Mouse (Mus musculus) layer of hippocampus, postnatal 25 days (tissue): ENCODE results near the gene Fam89b. TPM values are rescaled to one million over a fixed set of nuclear protein-coding genes. Genes with fewer than 3 reads are reported as not detected.

Experiments
- DNase-seq, 2 experiments: peaks; one replicate each; pipeline ENCODE4 v3.0.0; 2022; ENCODE audit warnings: mixed read lengths in 2 of 2, low spot score in 1 of 2; ENCODE audit errors: extremely low spot score in 1 of 2
- total RNA-seq, 2 experiments: library from RNA; stranded (reverse); gene quantifications; 2 replicates each; pipeline ENCODE4 v1.2.3; 2021

Fam89b gene
- total RNA-seq = 10 to 100 TPM; 29.3 to 32.9 TPM

- DNase-seq = peak; percentile 66 to 78
Observed at GRCm38 (mm10) chr19:5729444-5729815, at the start of gene Fam89b. Gene Fam89b (minus strand): TSS chr19:5729653.

- no peak for DNase-seq
Observed at GRCm38 (mm10) chr19:5778312-5778711, 48.9 kb upstream of the Fam89b start.

GRCm38 (mm10) chr19:5777387-5778032 lies 48.1 kb upstream of the Fam89b start:
- DNase-seq = no peak

GRCm38 (mm10) chr19:5770925-5771860 lies 41.7 kb upstream of the Fam89b start, which contains the start of gene Scyl1:
Gene Scyl1 (minus strand): TSS chr19:5771419.
- peak; percentile 81 to 90 for DNase-seq

- DNase-seq = no peak
Observed at GRCm38 (mm10) chr19:5770311-5770710, 40.9 kb upstream of the Fam89b start.

- DNase-seq = no peak
Observed at GRCm38 (mm10) chr19:5767271-5767670, 37.8 kb upstream of the Fam89b start.

- DNase-seq = no peak
Observed at GRCm38 (mm10) chr19:5763163-5763562, 33.7 kb upstream of the Fam89b start.

- no peak for DNase-seq
Observed at GRCm38 (mm10) chr19:5758878-5759403, 29.5 kb upstream of the Fam89b start.

- DNase-seq = no peak
Observed at GRCm38 (mm10) chr19:5756991-5757636, 27.7 kb upstream of the Fam89b start.

GRCm38 (mm10) chr19:5756321-5756985 lies 27.0 kb upstream of the Fam89b start:
- peak; percentile 38 to 45 for DNase-seq

GRCm38 (mm10) chr19:5751742-5752141 lies 22.3 kb upstream of the Fam89b start:
- no peak for DNase-seq

GRCm38 (mm10) chr19:5750951-5751350 lies 21.5 kb upstream of the Fam89b start:
- DNase-seq = no peak

GRCm38 (mm10) chr19:5749476-5749875 lies 20.0 kb upstream of the Fam89b start:
- no peak for DNase-seq

- no peak for DNase-seq
Observed at GRCm38 (mm10) chr19:5746907-5747363, 17.5 kb upstream of the Fam89b start.

GRCm38 (mm10) chr19:5745756-5746710 lies 16.6 kb upstream of the Fam89b start:
- DNase-seq = no peak

GRCm38 (mm10) chr19:5743576-5743975 lies 14.1 kb upstream of the Fam89b start:
- DNase-seq = no peak

GRCm38 (mm10) chr19:5742241-5742641 lies 12.8 kb upstream of the Fam89b start:
- DNase-seq = no peak

GRCm38 (mm10) chr19:5741641-5742240 lies 12.3 kb upstream of the Fam89b start:
- DNase-seq = peak; percentile 64
